In the genomic region with DNA sequence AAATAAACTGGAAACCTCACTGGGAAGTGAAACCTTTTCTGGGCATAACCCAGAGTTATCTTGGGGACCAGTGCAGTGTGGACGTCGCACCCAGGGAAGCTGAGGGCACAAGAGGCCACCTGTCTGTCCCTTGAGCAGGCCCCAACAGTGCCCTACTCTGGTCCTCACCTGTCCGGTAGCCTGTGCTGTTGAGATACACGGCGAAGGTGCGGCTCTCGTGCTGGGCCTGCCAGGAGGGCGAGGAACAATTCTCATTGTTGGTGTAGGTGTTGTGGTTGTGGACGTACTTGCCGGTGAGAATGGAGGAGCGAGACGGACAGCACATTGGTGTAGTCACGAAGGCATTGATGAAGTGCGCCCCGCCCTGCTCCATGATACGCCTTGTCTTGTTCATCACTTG, we compare ENCODE assay signal across 14 mouse cellular contexts.
"Had no signal": no experiment of that assay in that cellular context is flagged by ENCODE, and none has a peak within 500 bp of the region (broad histone marks: within the 10 kb centered on the region; RNA-seq: fewer than 3 reads in every experiment).

No protein-coding gene starts in this region.

- DNase-seq: layer of hippocampus, postnatal 36 days; midbrain, embryonic 14.5 days; thymus, adult 2 months; thymus, postnatal 14 days; thymus, postnatal 4 days had no signal

- H3K4me1 ChIP-seq: limb, embryonic 12.5 days had no signal

- H3K9me3 ChIP-seq: limb, embryonic 15.5 days had no signal

- H3K4me3 ChIP-seq: left cerebral cortex, adult 2 months; limb, embryonic 12.5 days; limb, embryonic 15.5 days had no signal

- H3K27me3 ChIP-seq: limb, embryonic 12.5 days; limb, embryonic 15.5 days had no signal

- H3K9ac ChIP-seq: limb, embryonic 12.5 days; limb, embryonic 15.5 days; liver, embryonic 14.5 days; liver, postnatal 0 days; lung, embryonic 14.5 days had no signal

- H3K4me2 ChIP-seq: limb, embryonic 12.5 days; limb, embryonic 15.5 days; liver, embryonic 11.5 days; lung, embryonic 14.5 days; midbrain, embryonic 11.5 days had no signal

- H3K27ac ChIP-seq: left cerebral cortex, adult 2 months; limb, embryonic 12.5 days; limb, embryonic 15.5 days; liver, embryonic 14.5 days; macrophage had no signal
